Mouse (Mus musculus) kidney, adult 11 months (tissue): ENCODE data around the gene Trpv6.
A peak's percentile ranks its signal among the peaks of the same experiment; 100 is the strongest.

Source experiments
- DNase-seq: peaks from one replicate; pipeline ENCODE4 v3.0.0; 2022

Gene Trpv6

DNA sequence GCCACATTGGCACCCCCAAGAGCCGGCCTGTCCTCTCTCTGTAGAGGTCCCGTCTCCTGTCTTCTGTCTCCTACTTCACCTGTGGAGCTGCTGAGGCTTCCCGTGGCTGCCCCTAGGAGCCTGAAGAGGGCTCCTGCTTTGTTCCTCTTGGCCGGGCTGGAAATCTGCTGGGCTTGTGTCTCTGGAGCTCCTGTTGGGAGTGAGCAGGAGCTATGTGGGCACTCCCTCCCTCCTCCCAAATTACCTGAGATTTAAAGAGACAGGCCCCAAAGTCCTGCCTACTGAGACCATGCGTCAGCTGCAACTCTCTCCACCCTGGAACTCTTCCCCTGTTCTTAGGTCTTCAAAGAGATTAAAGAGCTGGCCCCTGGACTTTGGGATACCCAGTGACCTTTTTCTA is at the start of gene Trpv6:
Trpv6 (minus strand) TSS at position 228 of the 400 bp plus-strand sequence.
- DNase-seq, result no peak

DNA sequence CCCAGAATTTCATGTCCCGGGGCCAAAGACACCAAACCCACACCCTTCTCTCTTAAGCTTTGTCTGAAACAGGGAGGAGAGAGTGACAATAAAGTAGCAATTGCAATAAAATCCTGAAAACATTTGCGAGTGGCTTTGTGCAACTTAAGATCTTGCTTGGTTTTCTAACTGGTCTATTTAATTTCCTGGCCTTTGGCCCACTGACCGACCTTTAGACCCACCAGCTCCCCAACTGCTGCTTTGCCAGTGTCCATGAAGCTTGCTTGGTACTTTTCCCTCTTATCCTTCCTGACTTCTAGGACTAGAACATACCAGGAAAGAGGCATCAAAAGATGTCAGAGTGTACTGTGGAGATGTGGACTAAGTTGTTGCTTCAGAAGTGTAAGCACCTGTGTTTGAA is 49.4 kb upstream of the Trpv6 start:
- DNase-seq, result peak; percentile 34

DNA sequence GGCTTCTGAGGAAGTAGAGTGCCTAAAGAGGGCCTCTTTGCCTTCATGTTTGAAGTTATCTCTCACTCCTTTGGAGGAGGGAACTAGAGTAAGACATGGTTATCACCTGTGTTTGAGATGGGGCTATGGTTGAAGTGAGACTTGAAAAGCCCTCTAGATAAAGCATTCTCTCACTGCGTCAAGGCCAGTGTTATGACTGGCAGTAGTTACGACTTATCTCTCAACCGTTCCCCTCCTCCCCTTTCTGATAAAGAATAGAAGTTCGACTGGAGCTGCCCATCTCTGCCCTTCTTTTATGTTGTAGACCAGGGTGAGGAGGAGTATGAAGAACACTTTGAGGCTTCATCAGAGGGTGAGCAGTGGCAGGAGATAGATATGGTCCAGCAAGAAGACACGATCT is 48.7 kb upstream of the Trpv6 start:
- no peak for DNase-seq

DNA sequence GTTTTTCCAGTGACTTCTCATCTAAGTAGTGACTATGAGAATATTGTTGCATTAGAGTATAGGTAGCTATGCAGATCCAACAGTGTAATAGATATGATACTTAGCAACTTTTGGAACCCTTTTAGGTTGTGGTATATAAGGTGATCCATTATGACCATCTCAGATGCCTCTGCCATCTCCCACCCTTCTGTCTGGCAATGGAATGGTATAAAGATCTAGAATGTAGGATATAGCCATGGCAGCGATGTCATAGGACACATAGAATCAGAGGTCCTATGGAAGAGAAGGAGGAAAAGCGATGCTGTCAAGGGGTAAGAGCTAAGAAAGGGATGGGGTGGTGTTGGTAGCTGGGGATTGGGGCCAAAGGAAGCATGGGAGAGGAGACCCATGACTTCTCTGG is 47.9 kb upstream of the Trpv6 start, which contains the start of gene Llcfc1:
Llcfc1 (plus strand) TSS at position 301 of the 400 bp plus-strand sequence.
- DNase-seq, result no peak

DNA sequence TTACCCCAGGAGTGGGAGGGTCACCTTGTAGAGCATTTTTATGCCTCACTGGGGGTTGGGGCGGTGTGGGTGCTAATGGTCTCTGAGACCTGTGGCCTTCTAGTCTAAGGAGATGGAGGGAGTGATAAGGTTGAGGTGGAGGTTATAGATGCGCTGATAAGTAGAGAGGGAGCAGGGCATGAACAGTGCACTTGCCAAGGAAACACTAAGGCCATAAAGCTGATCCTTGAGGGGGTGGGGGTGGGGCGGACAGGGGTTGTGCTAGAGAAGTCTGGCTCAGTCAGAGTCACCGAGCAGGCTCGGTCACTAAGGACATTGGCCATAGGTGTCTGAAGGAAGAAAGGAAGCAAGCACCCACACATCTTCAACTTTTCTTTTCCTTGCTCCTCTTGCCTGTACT is 45.5 kb upstream of the Trpv6 start:
- DNase-seq, result peak; percentile 21

DNA sequence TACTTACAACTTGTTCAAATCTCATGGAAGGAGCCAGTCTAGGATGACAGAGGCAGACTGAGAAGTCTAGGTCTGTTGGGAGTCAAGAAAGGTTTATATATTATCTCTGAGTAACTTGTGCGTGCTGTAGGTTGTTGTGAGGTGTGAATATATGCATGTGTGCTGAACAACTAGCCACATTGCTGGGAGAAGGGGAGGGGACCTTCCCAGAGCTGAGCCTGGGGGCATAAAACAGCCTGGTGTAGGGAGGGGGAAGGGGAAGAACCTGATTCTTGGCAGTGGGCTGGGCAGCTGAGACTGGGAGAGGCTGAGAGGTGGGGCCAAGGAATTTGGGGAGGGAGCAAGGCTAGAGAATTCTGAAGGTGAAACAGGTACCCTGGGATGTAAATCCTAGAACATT is 44.5 kb upstream of the Trpv6 start, which contains the start of gene Trpv5:
Trpv5 (minus strand) TSS at position 101 of the 400 bp plus-strand sequence.
- DNase-seq, result peak; percentile 13

GRCm38 (mm10) chr6:41676530-41676929 is 40.3 kb upstream of the Trpv6 start:
- no peak for DNase-seq

DNA sequence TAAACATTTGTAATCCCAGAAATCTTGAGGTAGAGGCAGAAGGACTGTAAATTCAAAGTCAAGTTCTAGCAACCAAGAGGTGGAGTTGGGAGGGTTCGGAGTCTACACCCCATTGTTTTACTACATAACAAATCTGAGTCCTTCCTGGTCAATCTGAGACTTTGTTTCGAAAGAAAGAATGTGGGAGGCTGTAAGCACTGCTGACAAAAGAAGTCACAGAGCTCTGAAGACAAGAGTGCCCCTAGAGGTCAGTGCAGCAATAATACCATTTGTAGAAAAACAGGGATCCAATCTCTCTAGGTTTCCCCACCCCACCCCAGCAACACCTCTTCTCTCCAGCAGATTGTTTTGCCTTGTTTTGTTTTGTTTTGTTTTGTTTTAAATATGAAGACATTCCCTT is 26.1 kb upstream of the Trpv6 start:
- DNase-seq, result no peak

GRCm38 (mm10) chr6:41658487-41658886 is 22.3 kb upstream of the Trpv6 start:
- DNase-seq, result no peak

GRCm38 (mm10) chr6:41654648-41655047 is 18.4 kb upstream of the Trpv6 start:
- DNase-seq, result no peak

GRCm38 (mm10) chr6:41653173-41653572 is 17.0 kb upstream of the Trpv6 start:
- no peak for DNase-seq

DNA sequence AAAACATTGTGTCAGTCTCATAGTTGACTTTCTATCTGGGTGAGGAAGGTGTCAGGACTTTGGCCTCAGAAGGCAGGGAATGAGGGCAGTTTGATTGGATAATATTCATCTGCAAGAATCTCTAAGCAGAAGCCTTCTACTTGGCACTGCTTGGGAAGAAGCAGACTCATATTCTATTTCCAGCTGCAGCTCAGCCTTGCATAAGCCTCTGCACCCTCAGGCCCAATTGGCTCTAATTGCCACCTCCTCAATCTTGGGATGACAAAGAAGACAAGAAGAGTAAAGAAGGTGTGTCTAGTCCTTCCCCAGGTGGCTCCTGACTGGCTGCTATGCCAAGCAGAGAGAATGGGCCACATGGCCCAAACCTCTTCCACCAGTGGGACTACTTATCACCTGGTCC is 10.5 kb upstream of the Trpv6 start:
- DNase-seq, result no peak

DNA sequence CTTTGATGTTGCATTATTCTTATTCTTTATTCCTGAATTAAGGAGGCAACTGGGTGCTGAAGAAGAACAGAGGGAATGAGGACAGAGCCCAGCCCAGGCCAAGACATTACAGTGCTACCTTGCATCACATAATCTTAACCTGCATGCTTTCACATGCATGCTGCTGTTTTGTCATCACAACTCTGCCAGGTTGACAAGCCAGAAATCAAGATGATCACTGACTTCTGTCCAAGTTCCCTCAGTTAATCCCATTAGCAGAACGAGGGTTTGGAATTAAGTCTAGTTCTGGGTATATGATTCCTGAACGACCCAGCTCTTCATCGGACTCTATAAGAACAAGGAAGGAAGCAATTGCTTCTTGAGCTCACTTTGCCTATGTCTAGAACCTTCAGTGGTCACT is 10.0 kb upstream of the Trpv6 start:
- DNase-seq, result no peak

GRCm38 (mm10) chr6:41643227-41643626 is 7.0 kb upstream of the Trpv6 start:
- DNase-seq, result no peak

GRCm38 (mm10) chr6:41642765-41643164 is 6.6 kb upstream of the Trpv6 start:
- DNase-seq, result no peak

- no peak for DNase-seq
These were observed 5.1 kb upstream of the Trpv6 start for GRCm38 (mm10) chr6:41641173-41641866.

- no peak for DNase-seq
These were observed 4.2 kb upstream of the Trpv6 start for GRCm38 (mm10) chr6:41640449-41640848.

- DNase-seq, result no peak
These were observed 1.8 kb upstream of the Trpv6 start for GRCm38 (mm10) chr6:41637927-41638506.

DNA sequence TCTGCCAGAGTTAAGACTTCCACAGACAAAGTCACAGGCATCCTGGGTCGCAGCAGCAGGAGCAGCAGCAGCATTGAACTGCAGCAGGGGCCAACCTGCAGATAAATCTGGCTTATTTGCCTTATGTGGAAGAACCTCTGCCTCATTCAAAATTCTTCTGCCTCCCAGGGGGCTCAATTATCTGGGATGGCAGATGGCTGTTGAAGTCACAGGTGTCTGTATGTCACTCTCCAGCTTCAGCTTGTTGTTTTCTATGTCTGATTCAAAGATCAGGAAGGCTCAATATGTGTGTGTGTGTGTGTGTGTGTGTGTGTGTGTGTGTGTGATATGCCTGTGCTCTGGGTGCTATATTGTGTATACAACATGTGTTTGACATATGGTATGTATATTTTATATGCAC is 1.2 kb upstream of the Trpv6 start:
- DNase-seq, result no peak

DNA sequence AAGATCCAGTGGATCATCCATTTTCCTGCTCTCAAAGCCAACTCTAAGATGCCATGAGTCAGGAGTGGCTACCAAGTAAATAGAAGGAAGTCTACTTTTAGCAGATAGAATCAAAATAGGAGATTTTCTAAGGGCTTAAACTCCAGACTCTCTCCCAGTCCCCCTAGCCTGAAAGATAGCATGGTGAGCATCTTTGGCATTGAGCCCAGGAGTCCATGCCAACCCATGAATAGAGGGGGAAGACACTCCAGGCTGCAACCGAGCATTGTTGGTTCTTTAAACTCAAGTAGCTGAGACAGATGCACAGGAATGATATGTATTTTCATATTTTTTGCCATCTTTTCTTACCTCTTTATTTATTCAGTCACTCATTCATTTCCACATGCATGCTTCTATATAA is 994 bp downstream of the Trpv6 start:
- DNase-seq, result no peak

DNA sequence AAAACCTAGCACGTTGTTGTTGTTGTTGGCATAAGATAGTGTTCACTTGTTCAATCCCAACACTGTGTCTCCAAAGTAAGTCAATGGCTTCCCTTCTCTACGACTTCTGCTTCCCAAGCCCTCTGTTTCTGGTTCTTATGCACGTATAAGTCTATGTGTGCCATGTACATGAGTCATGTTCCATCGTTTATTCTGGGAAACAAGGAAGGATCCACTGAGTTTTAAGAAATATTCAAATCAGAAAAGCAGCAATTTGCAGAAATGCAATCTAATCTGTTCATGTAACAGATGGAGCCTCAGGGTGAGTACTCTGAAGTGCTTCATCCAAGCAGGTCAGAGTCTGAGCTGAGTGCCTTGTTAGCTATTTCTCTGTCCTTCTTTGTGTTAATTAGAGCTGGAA is 4.7 kb downstream of the Trpv6 start:
- no peak for DNase-seq

GRCm38 (mm10) chr6:41630791-41631190 is 5.4 kb downstream of the Trpv6 start:
- DNase-seq, result no peak

DNA sequence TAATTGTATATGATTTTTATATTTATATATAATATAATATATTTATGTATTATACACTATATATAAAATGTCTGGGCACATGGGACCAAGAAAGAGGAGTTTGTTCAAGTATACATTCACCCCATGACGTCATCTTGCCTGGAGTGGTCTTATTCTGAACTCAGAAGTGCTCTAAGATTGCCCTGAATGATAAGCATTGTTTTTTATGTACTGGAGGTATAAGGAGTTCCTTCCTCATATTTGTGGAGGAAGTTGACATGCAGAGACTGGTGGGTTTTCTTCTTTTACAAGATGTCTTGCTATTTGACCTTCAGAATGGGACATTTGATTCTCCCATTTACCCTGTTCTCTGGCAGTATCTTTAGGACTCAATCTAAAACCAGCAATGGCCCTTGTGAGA is 8.0 kb downstream of the Trpv6 start:
- DNase-seq, result no peak

GRCm38 (mm10) chr6:41622661-41623060 is 13.5 kb downstream of the Trpv6 start:
- DNase-seq, result no peak
